Mouse (Mus musculus) kidney, adult 10 weeks (tissue): ENCODE measurements around the gene Grm3. TPM values are rescaled to one million over a fixed set of nuclear protein-coding genes. Genes with fewer than 3 reads are reported as not detected.

Experiments
- polyA plus RNA-seq: library from polyadenylated mRNA; stranded (reverse); fragments of 350-450 nt; fragmentation: Illumina TruSeq; extraction: RNeasy Lipid Tissue Mini Kit (QIAGEN cat#74804); gene quantifications from one replicate; pipeline ENCODE4 v1.2.3, GENCODE M21; 2014; ENCODE audit warnings: low read depth, low replicate concordance

The Grm3 gene
- not detected for polyA plus RNA-seq

DNA sequence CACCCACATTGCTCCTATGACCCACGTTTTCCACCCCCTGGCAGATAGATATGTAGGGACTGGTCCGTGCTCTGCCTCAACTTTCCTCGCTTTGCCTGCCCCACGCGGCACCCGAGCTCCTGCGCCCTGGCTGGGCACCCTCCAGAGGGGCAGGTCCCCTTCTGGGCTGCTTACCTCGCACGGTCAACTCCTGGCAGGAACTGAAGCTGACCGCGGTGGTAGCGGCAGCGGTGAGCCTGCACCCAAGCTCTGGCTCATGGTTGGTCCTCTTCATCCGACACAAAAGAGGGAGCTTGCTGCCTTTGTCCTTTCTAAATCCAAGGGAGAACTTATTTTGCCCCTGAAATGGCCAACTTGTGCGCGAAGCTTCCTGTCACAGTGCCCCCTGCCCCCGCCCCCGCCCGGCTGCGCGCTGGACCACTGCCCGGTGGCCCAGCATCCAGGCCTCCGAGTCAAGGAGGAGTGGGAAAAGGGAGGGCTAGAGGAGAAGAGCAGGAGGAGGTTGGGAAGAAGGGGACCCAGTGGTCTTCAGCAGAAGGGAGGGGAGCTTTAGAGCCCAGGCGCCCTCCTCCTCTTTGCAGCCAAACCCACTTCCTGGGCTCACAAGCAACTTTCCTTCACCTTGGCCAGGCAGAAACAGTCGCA, at the start of gene Grm3:
TSS of gene Grm3 (minus strand) at position 215 of the 645 bp plus-strand sequence.

